Mouse (Mus musculus) midbrain, embryonic 14.5 days (tissue): Measurements from ENCODE around the gene Cenpu. TPM values are rescaled to one million over a fixed set of nuclear protein-coding genes. Genes with fewer than 3 reads are reported as not detected.
A peak's percentile ranks its signal among the peaks of the same experiment; 100 is the strongest.

Source experiments
- ATAC-seq: fragments of 200-750 bp; cut with Nextera tagmentation; 2 replicates; pipeline ENCODE4 v1.8.0; 2017; ENCODE audit warnings: moderate number of reproducible peaks, moderate library complexity; ENCODE audit not compliant: low FRiP score, low TSS enrichment
- DNase-seq: peaks from one replicate; pipeline ENCODE4 v3.0.0-alpha.2; 2015
- H3K27ac ChIP-seq: fragments of 300-500 bp; sonication (generic); replicated peaks from 2 replicates; pipeline ENCODE4 v1.5.1; 2014; ENCODE audit warnings: mild to moderate bottlenecking, low read depth, low read length, moderate library complexity
- H3K27me3 ChIP-seq: fragments of 300-500 bp; sonication (generic); 2 replicates; pipeline ENCODE4 v1.6.1; 2014; ENCODE audit warnings: low read length, control low read depth, mixed read lengths; ENCODE audit not compliant: control insufficient read depth, insufficient read depth
- H3K36me3 ChIP-seq: fragments of 300-500 bp; sonication (generic); 2 replicates; pipeline ENCODE4 v1.6.1; 2014; ENCODE audit warnings: low read length, control low read depth; ENCODE audit not compliant: control insufficient read depth, insufficient read depth
- H3K4me1 ChIP-seq: fragments of 300-500 bp; sonication (generic); 2 replicates; pipeline ENCODE4 v1.6.1; 2014; ENCODE audit warnings: mild to moderate bottlenecking, antibody characterized with exemption, low read length, control low read depth; ENCODE audit not compliant: control insufficient read depth, insufficient read depth
- H3K4me2 ChIP-seq: fragments of 300-500 bp; sonication (generic); 2 replicates; pipeline ENCODE4 v1.6.1; 2014; ENCODE audit warnings: mild to moderate bottlenecking, low read length, moderate library complexity
- H3K4me3 ChIP-seq: fragments of 300-500 bp; sonication (generic); replicated peaks from 2 replicates; pipeline ENCODE4 v1.5.1; 2014; ENCODE audit warnings: low read depth, low read length
- H3K9ac ChIP-seq: fragments of 300-500 bp; sonication (generic); replicated peaks from 2 replicates; pipeline ENCODE4 v1.6.1; 2014; ENCODE audit warnings: mild to moderate bottlenecking, low read length, moderate library complexity
- H3K9me3 ChIP-seq: fragments of 300-500 bp; sonication (generic); 2 replicates; pipeline ENCODE4 v1.6.1; 2016; ENCODE audit warnings: low read length, control low read depth, mixed read lengths; ENCODE audit not compliant: control insufficient read depth
- WGBS: fragments of 180-500 bp; shearing (Covaris S2); extraction: QIAGEN DNeasy Blood & Tissue Kit; methylation state at CpG from one replicate; pipeline ENCODE4 v1.1.7; 2014; 5-methylcytosine and 5-hydroxymethylcytosine counted together
- polyA plus RNA-seq: library from polyadenylated mRNA; unstranded; fragments of >200 nt; fragmentation: Nextera tagmentation; extraction: Ambion mirVana; gene quantifications from 2 replicates; pipeline ENCODE4 v1.2.1, GENCODE M21; 2014

Cenpu gene
- polyA plus RNA-seq, 1 experiment from 2014 or later, result 8.6 TPM

GRCm38 (mm10) chr8:46514027-46514426 is 37.8 kb upstream of the Cenpu start:
- ATAC-seq (no peak), DNase-seq (no peak)
- H3K9me3 ChIP-seq, result no peaks in the 10 kb centered on the region
- no peak overlapping the region for H3K9ac ChIP-seq
- no peaks in the 10 kb centered on the region for H3K4me1 ChIP-seq
- H3K36me3 ChIP-seq, result peaks cover 5% of the 10 kb centered on the region
- no peaks in the 10 kb centered on the region for H3K27me3 ChIP-seq
- WGBS, result 93% methylated on average over 1 of the region's 1 CpGs
- no peak overlapping the region for H3K27ac ChIP-seq
- H3K4me3 ChIP-seq, result no peak overlapping the region
- no peak overlapping the region for H3K4me2 ChIP-seq

GRCm38 (mm10) chr8:46520667-46521066 is 31.2 kb upstream of the Cenpu start:
- Histone ChIP-seq H3K9ac (no peak overlapping the region), H3K4me3 (no peak overlapping the region), H3K4me2 (no peak overlapping the region), H3K9me3 (no peaks in the 10 kb centered on the region), H3K4me1 (no peaks in the 10 kb centered on the region), H3K27me3 (no peaks in the 10 kb centered on the region), H3K36me3 (peaks cover 3% of the 10 kb centered on the region; the same call in 1 of the 2 replicates), H3K27ac (no peak overlapping the region)
- DNase-seq (no peak), ATAC-seq (no peak)
- WGBS, result 93% methylated on average over 6 of the region's 6 CpGs

DNA sequence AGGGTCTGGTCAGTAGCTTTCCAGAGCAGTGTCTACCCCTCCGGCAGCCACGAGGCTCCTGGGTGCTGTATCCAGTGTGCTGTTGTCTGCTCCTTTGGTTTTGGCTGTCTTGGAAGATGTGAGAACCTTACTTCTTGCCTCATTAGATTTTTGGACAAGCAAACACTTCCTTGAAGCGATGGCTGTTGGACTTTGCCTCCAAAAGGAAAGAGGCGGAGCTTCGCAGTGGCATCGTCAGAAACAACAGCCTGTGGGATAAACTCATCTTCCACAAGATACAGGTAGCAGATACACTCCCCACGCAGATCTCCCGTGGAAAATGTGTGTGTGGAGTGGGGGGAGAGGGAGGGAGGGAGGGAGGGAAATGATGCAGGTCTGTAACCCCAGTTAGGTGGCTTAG is 25.7 kb upstream of the Cenpu start:
- no peak overlapping the region for H3K4me2 ChIP-seq
- 88% methylated on average over 8 of the region's 8 CpGs for WGBS
- H3K4me1 ChIP-seq, result no peaks in the 10 kb centered on the region
- H3K4me3 ChIP-seq, result no peak overlapping the region
- no peaks in the 10 kb centered on the region for H3K9me3 ChIP-seq
- H3K9ac ChIP-seq, result no peak overlapping the region
- no peak overlapping the region for H3K27ac ChIP-seq
- no peak for DNase-seq
- ATAC-seq, result no peak
- H3K27me3 ChIP-seq, result no peaks in the 10 kb centered on the region
- H3K36me3 ChIP-seq, result 0 out of 2 replicates have a peak, but pooled peaks cover 5% of the 10 kb centered on the region

DNA sequence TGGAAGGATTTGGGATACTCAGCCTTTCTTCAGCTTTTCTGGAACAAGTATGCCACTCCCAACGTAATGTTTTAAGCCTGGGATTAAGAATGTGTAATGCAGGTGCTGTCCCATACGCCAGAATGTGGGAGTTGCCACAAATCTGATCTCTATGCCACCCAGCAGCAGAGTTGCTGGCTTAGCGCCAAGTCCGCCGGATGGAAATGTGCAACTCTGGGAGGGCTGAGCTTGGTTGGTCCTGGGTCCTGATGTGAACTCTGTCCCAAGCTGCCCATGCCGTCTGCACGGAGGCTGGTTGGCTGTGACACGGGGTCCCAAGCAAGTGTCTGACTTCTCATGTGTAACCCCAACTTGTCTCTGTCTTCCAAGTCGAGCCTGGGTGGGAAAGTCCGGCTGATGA is 25.0 kb upstream of the Cenpu start:
- Histone ChIP-seq H3K4me1 (no peaks in the 10 kb centered on the region), H3K4me2 (no peak overlapping the region), H3K27me3 (no peaks in the 10 kb centered on the region), H3K27ac (no peak overlapping the region), H3K36me3 (0 out of 2 replicates have a peak, but pooled peaks cover 5% of the 10 kb centered on the region), H3K4me3 (no peak overlapping the region), H3K9ac (no peak overlapping the region), H3K9me3 (no peaks in the 10 kb centered on the region)
- ATAC-seq (0 out of 2 replicates have a peak, but pooled peaks have one; percentile 34), DNase-seq (peak; percentile 55)
- 64% methylated on average over 10 of the region's 10 CpGs for WGBS

GRCm38 (mm10) chr8:46529508-46529907 is 22.3 kb upstream of the Cenpu start:
- Histone ChIP-seq H3K9ac (no peak overlapping the region), H3K4me1 (no peaks in the 10 kb centered on the region), H3K27me3 (no peaks in the 10 kb centered on the region), H3K4me2 (no peak overlapping the region), H3K9me3 (no peaks in the 10 kb centered on the region), H3K4me3 (no peak overlapping the region), H3K27ac (no peak overlapping the region), H3K36me3 (0 out of 2 replicates have a peak, but pooled peaks cover 7% of the 10 kb centered on the region)
- 80% methylated on average over 4 of the region's 4 CpGs for WGBS
- DNase-seq, result no peak
- ATAC-seq, result no peak

DNA sequence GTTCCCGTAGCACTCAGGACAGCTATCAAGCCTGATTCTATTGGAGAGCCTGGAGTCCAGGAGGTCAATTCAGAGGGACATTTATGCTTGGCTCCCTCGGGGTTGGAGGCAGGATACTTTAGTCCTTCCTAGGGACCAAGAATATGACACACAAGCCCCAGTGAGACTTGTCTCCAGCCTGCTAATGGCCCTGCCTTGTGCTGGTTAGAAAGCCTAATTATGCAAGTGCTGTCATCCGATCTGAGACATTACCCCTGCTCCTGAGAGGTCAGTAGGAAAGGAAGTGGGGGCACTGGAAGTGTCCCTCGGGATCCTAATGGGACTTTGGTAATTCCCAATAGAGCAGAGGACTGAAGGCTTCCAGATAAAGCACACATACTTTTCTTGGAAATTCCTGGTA is 21.3 kb upstream of the Cenpu start:
- Histone ChIP-seq H3K9me3 (no peaks in the 10 kb centered on the region), H3K4me2 (no peak overlapping the region), H3K27ac (no peak overlapping the region), H3K9ac (no peak overlapping the region), H3K27me3 (no peaks in the 10 kb centered on the region), H3K36me3 (0 out of 2 replicates have a peak, but pooled peaks cover 9% of the 10 kb centered on the region), H3K4me3 (no peak overlapping the region), H3K4me1 (no peaks in the 10 kb centered on the region)
- 71% methylated on average over 4 of the region's 4 CpGs for WGBS
- ATAC-seq, result no peak
- no peak for DNase-seq

- no peak for ATAC-seq
- WGBS, result 89% methylated on average over 7 of the region's 7 CpGs
- no peak for DNase-seq
- H3K4me2 ChIP-seq, result no peak overlapping the region
- H3K9ac ChIP-seq, result no peak overlapping the region
- H3K27me3 ChIP-seq, result no peaks in the 10 kb centered on the region
- no peaks in the 10 kb centered on the region for H3K4me1 ChIP-seq
- H3K9me3 ChIP-seq, result no peaks in the 10 kb centered on the region
- H3K27ac ChIP-seq, result no peak overlapping the region
- H3K36me3 ChIP-seq, result 0 out of 2 replicates have a peak, but pooled peaks cover 3% of the 10 kb centered on the region
- no peak overlapping the region for H3K4me3 ChIP-seq
These were observed 17.9 kb upstream of the Cenpu start for GRCm38 (mm10) chr8:46533926-46534325.

DNA sequence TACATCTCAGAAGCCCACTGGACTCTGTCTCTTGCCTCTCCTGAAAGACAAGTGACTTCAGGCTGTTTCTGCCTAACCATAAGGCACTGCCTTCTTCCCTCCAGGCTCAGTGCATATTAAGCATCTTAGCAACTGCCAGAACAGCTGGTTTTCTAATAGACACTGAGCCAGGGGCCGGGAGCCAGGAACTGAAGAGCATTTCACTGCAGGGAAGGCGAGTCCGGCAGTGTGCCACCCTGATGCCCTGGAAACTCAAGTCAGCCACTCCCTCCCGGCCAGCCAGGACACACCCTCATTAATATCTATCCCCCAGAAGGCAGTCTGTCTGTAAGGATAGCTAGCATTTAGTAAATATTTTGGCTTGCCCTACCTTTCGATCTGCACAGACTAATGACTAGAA is 12.1 kb upstream of the Cenpu start:
- 64% methylated on average over 5 of the region's 5 CpGs for WGBS
- Histone ChIP-seq H3K4me2 (no peak overlapping the region), H3K4me3 (no peak overlapping the region), H3K9me3 (no peaks in the 10 kb centered on the region), H3K36me3 (no peaks in the 10 kb centered on the region), H3K9ac (no peak overlapping the region), H3K27me3 (no peaks in the 10 kb centered on the region), H3K27ac (no peak overlapping the region), H3K4me1 (no peaks in the 10 kb centered on the region)
- ATAC-seq (no peak; the same call in 1 of the 2 replicates), DNase-seq (peak; percentile 39)

GRCm38 (mm10) chr8:46543191-46543590 is 8.6 kb upstream of the Cenpu start:
- no peak for DNase-seq
- Histone ChIP-seq H3K27me3 (no peaks in the 10 kb centered on the region), H3K9me3 (no peaks in the 10 kb centered on the region), H3K4me2 (no peak overlapping the region), H3K27ac (no peak overlapping the region), H3K9ac (no peak overlapping the region), H3K36me3 (no peaks in the 10 kb centered on the region), H3K4me3 (no peak overlapping the region), H3K4me1 (no peaks in the 10 kb centered on the region)
- no peak for ATAC-seq
- WGBS, result 82% methylated on average over 7 of the region's 7 CpGs
